Mouse (Mus musculus): ENCODE results near the gene Kif27. TPM values are rescaled to one million over a fixed set of nuclear protein-coding genes. Genes with fewer than 3 reads are reported as not detected.
A peak's percentile ranks its signal among the peaks of the same experiment; 100 is the strongest.

The Kif27 gene
- polyA plus RNA-seq, 1 experiment from 2014 or later = 1.4 TPM

DNA sequence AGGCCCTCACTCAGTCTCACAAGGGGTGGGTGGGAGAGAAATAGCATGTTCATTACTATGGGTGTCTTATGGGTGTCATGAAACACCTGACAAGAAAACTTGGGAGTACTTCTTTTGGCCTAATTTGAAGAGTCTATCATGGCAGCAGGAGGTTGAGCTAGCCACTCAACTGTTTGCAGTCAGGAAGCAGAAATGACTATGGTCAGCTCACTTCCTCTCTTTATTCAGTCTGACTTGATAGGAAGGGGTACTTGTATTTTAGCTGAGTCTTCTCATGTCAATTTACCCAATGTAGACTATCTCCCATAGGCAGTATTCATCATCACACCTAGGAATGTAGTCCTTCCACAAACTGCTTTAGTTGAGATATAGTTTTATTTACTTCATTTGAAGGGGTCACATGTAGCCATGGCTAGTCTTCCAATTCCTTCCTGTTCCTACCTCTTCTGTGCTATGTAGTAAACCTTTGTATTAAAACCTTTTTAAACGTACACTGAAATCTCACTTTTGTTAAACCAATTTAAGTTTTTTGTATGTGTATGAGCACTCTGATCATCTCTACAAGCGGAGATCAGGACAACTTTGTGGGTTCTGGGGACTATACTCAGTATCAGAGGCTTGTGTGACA, 30.5 kb upstream of the Kif27 start:
- no peak overlapping the region for H3K27ac ChIP-seq (ENCODE audit: low read length)
- no peak overlapping the region for H3K9ac ChIP-seq (replicated peaks; ENCODE audit: low read depth, low read length)
- H3K4me2 ChIP-seq (ENCODE audit: low read length) = no peak overlapping the region
- no peaks in the 10 kb centered on the region for H3K9me3 ChIP-seq (ENCODE audit: control insufficient read depth, low read length)
- peaks cover 16% of the 10 kb centered on the region for H3K36me3 ChIP-seq (ENCODE audit: control insufficient read depth, insufficient read depth)
- H3K27me3 ChIP-seq (replicated peaks; ENCODE audit: control insufficient read depth, insufficient read depth, low read length) = no peaks in the 10 kb centered on the region
- no peak overlapping the region for H3K4me3 ChIP-seq (replicated peaks; ENCODE audit: low read length)
- 73% methylated on average over 2 of the region's 2 CpGs for WGBS
- H3K4me1 ChIP-seq (replicated peaks; ENCODE audit: control insufficient read depth, insufficient read depth, low read length) = peaks cover 4% of the 10 kb centered on the region; the same call in 1 of the 2 replicates
- ATAC-seq = no peak

DNA sequence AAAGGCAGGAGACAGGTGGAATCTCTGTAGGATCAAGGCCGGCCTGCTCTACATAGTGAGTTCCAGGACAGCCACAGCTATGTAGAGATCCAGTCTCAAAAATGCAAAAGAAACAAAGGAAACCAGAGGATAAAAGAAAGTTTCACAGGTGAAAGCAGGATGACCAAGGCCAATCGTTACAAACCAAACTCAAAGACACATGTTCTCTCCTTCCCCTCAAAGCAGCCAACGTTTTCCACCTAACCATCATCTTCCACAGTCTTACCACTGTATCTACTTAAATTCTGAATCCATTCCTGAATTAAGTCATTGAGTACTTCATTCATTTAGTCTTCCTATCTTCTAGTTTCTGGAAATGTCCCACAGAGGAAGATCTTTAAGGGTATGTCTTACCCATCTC, 29.5 kb upstream of the Kif27 start:
- Histone ChIP-seq H3K9me3 (ENCODE audit: control insufficient read depth, low read length) (no peaks in the 10 kb centered on the region), H3K4me3 (replicated peaks; ENCODE audit: low read length) (no peak overlapping the region), H3K9ac (replicated peaks; ENCODE audit: low read depth, low read length) (no peak overlapping the region), H3K27ac (ENCODE audit: low read length) (no peak overlapping the region), H3K36me3 (ENCODE audit: control insufficient read depth, insufficient read depth) (peaks cover 11% of the 10 kb centered on the region), H3K27me3 (replicated peaks; ENCODE audit: control insufficient read depth, insufficient read depth, low read length) (no peaks in the 10 kb centered on the region), H3K4me1 (replicated peaks; ENCODE audit: control insufficient read depth, insufficient read depth, low read length) (peaks cover 9% of the 10 kb centered on the region; the same call in 1 of the 2 replicates), H3K4me2 (ENCODE audit: low read length) (no peak overlapping the region)
- peak; percentile 21; the same call in 1 of the 2 replicates for ATAC-seq
- WGBS = 57% methylated on average over 3 of the region's 3 CpGs

GRCm38 (mm10) chr13:58387948-58388347, 29.0 kb upstream of the Kif27 start:
- peak; percentile 65 for ATAC-seq
- H3K9me3 ChIP-seq (ENCODE audit: control insufficient read depth, low read length) = no peaks in the 10 kb centered on the region
- H3K36me3 ChIP-seq (ENCODE audit: control insufficient read depth, insufficient read depth) = peaks cover 8% of the 10 kb centered on the region

DNA sequence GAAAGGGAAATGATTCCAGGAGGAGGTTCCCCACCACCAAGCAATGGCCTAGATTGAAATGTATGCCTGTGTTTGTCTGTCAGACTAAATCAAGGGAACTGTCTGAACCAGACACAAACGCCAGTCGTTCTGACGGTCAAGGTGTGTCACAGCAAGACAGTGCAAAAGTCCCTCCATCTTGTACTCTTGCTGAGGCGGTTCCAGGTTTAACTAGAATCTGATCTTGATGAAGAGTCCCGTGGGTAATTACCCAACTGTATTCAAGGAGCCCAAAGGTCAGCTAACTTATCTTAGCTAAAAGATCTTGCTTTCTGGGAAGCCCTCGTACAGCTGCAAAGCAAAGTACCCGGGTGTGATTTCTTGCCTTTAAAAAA, 26.6 kb upstream of the Kif27 start:
- Histone ChIP-seq H3K4me2 (ENCODE audit: low read length) (peak overlapping the region; percentile 94), H3K9me3 (ENCODE audit: control insufficient read depth, low read length) (peaks cover 9% of the 10 kb centered on the region), H3K27ac (ENCODE audit: low read length) (no peak overlapping the region), H3K4me1 (replicated peaks; ENCODE audit: control insufficient read depth, insufficient read depth, low read length) (peaks cover 9% of the 10 kb centered on the region; the same call in 1 of the 2 replicates), H3K36me3 (ENCODE audit: control insufficient read depth, insufficient read depth) (peaks cover 15% of the 10 kb centered on the region), H3K4me3 (replicated peaks; ENCODE audit: low read length) (peak overlapping the region; percentile 82; the same call in 1 of the 2 replicates), H3K27me3 (replicated peaks; ENCODE audit: control insufficient read depth, insufficient read depth, low read length) (no peaks in the 10 kb centered on the region), H3K9ac (replicated peaks; ENCODE audit: low read depth, low read length) (peak overlapping the region; percentile 85; the same call in 1 of the 2 replicates)
- ATAC-seq = no peak
- 90% methylated on average over 7 of the region's 7 CpGs for WGBS

More at GRCm38 (mm10) chr13:58387948-58388347, 29.0 kb upstream of the Kif27 start:
- Histone ChIP-seq H3K4me1 (replicated peaks; ENCODE audit: control insufficient read depth, insufficient read depth, low read length) (peaks cover 9% of the 10 kb centered on the region; the same call in 1 of the 2 replicates), H3K9ac (replicated peaks; ENCODE audit: low read depth, low read length) (no peak overlapping the region), H3K27ac (ENCODE audit: low read length) (no peak overlapping the region), H3K4me3 (replicated peaks; ENCODE audit: low read length) (no peak overlapping the region), H3K27me3 (replicated peaks; ENCODE audit: control insufficient read depth, insufficient read depth, low read length) (no peaks in the 10 kb centered on the region), H3K4me2 (ENCODE audit: low read length) (no peak overlapping the region)
- WGBS = 10% methylated on average over 7 of the region's 7 CpGs

GRCm38 (mm10) chr13:58384779-58385546, 26.0 kb upstream of the Kif27 start, which contains the start of gene 2210016F16Rik:
Gene 2210016F16Rik, minus strand, starts transcription at chr13:58385225.
- Histone ChIP-seq H3K27ac (ENCODE audit: low read length) (peak within 1 kb of the TSS; percentile 14; the same call in 1 of the 2 replicates), H3K9ac (replicated peaks; ENCODE audit: low read depth, low read length) (peak within 1 kb of the TSS; percentile 85)
- 2% methylated on average over 80 of the region's 80 CpGs for WGBS

GRCm38 (mm10) chr13:58384371-58384770, 25.4 kb upstream of the Kif27 start:
- Histone ChIP-seq H3K4me3 (replicated peaks; ENCODE audit: low read length) (peak overlapping the region; percentile 82), H3K36me3 (ENCODE audit: control insufficient read depth, insufficient read depth) (peaks cover 18% of the 10 kb centered on the region), H3K27me3 (replicated peaks; ENCODE audit: control insufficient read depth, insufficient read depth, low read length) (no peaks in the 10 kb centered on the region), H3K9me3 (ENCODE audit: control insufficient read depth, low read length) (peaks cover 13% of the 10 kb centered on the region), H3K9ac (replicated peaks; ENCODE audit: low read depth, low read length) (peak overlapping the region; percentile 85), H3K4me2 (ENCODE audit: low read length) (peak overlapping the region; percentile 94), H3K4me1 (replicated peaks; ENCODE audit: control insufficient read depth, insufficient read depth, low read length) (peaks cover 9% of the 10 kb centered on the region; the same call in 1 of the 2 replicates), H3K27ac (ENCODE audit: low read length) (no peak overlapping the region)
- WGBS = 39% methylated on average over 11 of the region's 11 CpGs
- ATAC-seq = peak; percentile 41; the same call in 1 of the 2 replicates

More at GRCm38 (mm10) chr13:58384779-58385546, 26.0 kb upstream of the Kif27 start, which contains the start of gene 2210016F16Rik:
- H3K4me3 ChIP-seq (replicated peaks; ENCODE audit: low read length) = peak within 1 kb of the TSS; percentile 82
- H3K27me3 ChIP-seq (replicated peaks; ENCODE audit: control insufficient read depth, insufficient read depth, low read length) = no peaks in the 10 kb centered on the region
- peaks cover 13% of the 10 kb centered on the region for H3K9me3 ChIP-seq (ENCODE audit: control insufficient read depth, low read length)
- peak within 1 kb of the TSS; percentile 94 for H3K4me2 ChIP-seq (ENCODE audit: low read length)
- peak; percentile 67 for ATAC-seq
- peaks cover 9% of the 10 kb centered on the region; the same call in 1 of the 2 replicates for H3K4me1 ChIP-seq (replicated peaks; ENCODE audit: control insufficient read depth, insufficient read depth, low read length)
- H3K36me3 ChIP-seq (ENCODE audit: control insufficient read depth, insufficient read depth) = peaks cover 18% of the 10 kb centered on the region

DNA sequence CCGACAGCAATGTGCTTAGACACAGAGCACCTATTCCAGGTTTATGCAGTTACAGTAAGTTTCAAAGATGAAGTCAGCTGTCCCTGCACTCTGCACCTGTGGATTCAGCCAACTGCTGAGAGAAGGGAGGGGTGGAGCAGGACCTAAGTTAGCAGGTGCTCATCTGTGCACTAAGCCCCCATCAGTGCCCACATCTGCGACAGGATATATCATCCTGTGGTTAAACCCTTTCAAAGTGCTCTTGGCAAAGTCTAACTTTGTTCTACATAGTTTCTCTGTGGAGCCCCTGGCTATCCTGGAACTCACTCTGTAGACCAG, 14.2 kb upstream of the Kif27 start:
- 93% methylated on average over 2 of the region's 2 CpGs for WGBS
- no peak for ATAC-seq
- H3K4me2 ChIP-seq (ENCODE audit: low read length) = no peak overlapping the region
- no peaks in the 10 kb centered on the region for H3K36me3 ChIP-seq (ENCODE audit: control insufficient read depth, insufficient read depth)
- no peaks in the 10 kb centered on the region for H3K4me1 ChIP-seq (replicated peaks; ENCODE audit: control insufficient read depth, insufficient read depth, low read length)
- no peak overlapping the region for H3K27ac ChIP-seq (ENCODE audit: low read length)
- H3K4me3 ChIP-seq (replicated peaks; ENCODE audit: low read length) = no peak overlapping the region
- H3K9ac ChIP-seq (replicated peaks; ENCODE audit: low read depth, low read length) = no peak overlapping the region
- H3K27me3 ChIP-seq (replicated peaks; ENCODE audit: control insufficient read depth, insufficient read depth, low read length) = no peaks in the 10 kb centered on the region
- H3K9me3 ChIP-seq (ENCODE audit: control insufficient read depth, low read length) = no peaks in the 10 kb centered on the region

DNA sequence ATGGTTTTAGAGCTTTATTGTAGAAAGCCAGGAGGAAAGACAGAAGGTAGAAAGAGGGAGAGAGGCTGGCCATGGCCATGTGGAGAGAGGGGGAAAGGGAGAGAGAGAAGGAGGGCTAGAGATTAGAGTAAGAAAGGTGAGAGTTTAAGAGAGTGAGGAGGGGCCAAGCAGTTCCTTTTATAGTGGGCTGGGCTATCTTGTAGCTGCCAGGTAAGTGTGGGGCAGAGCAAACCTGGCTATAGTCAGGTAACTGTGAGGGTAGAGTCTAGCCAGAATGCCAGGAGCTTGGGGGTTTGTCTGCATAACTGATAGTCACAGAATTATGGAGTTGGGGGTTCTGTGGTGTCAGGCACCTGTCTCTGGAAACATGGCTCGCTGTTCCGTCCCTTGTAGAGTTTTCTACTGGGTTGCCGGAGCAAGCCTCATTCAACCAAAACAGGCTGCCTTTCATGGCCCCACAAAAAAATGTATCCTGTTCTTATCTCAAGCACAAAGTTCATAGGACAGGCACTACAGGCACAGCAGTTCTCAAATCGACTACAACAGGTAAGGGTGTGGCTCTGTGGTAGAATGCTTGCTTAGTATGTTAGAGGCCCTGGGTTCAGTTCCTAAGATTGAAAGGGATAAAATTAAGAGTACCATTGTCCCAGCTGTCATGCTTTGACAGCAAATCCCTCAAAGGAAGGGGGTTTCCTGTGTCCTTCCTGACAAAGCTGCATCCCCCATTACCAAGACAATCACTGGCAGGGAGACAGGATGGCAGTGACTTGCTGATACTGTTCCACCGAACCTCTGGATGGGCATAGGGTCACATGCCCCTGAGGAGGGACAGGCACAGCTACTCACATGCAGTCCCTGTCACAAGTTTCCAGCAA, 13.6 kb upstream of the Kif27 start:
- no peaks in the 10 kb centered on the region for H3K4me1 ChIP-seq (replicated peaks; ENCODE audit: control insufficient read depth, insufficient read depth, low read length)

DNA sequence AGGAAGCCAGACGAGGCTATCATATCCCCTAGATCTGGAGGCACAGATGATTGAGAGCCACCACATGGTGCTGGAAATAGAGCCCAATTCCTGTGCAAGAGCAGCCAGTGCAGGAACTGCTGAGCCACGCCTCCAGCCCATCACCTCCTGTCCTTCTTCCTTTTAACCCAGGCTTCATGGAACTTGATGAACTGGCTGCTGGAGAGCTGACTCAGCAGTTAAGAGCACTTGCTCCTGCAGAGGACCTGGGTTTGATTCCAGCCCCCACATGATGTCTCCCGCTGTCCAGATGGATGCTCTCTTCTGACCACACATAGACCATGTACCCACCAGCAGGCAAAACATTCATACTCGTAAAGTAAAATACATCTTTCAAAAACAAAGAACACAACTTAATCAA, 9.9 kb upstream of the Kif27 start:
- ATAC-seq = no peak
- Histone ChIP-seq H3K9ac (replicated peaks; ENCODE audit: low read depth, low read length) (no peak overlapping the region), H3K4me3 (replicated peaks; ENCODE audit: low read length) (no peak overlapping the region), H3K27ac (ENCODE audit: low read length) (no peak overlapping the region), H3K4me2 (ENCODE audit: low read length) (no peak overlapping the region), H3K27me3 (replicated peaks; ENCODE audit: control insufficient read depth, insufficient read depth, low read length) (no peaks in the 10 kb centered on the region), H3K9me3 (ENCODE audit: control insufficient read depth, low read length) (no peaks in the 10 kb centered on the region), H3K36me3 (ENCODE audit: control insufficient read depth, insufficient read depth) (no peaks in the 10 kb centered on the region), H3K4me1 (replicated peaks; ENCODE audit: control insufficient read depth, insufficient read depth, low read length) (no peaks in the 10 kb centered on the region)
- WGBS = 82% methylated on average over 4 of the region's 4 CpGs

More for the DNA sequence above, 13.6 kb upstream of the Kif27 start:
- Histone ChIP-seq H3K27ac (ENCODE audit: low read length) (no peak overlapping the region), H3K36me3 (ENCODE audit: control insufficient read depth, insufficient read depth) (no peaks in the 10 kb centered on the region), H3K4me3 (replicated peaks; ENCODE audit: low read length) (no peak overlapping the region), H3K9ac (replicated peaks; ENCODE audit: low read depth, low read length) (no peak overlapping the region), H3K9me3 (ENCODE audit: control insufficient read depth, low read length) (no peaks in the 10 kb centered on the region), H3K27me3 (replicated peaks; ENCODE audit: control insufficient read depth, insufficient read depth, low read length) (no peaks in the 10 kb centered on the region), H3K4me2 (ENCODE audit: low read length) (no peak overlapping the region)
- WGBS = 85% methylated on average over 5 of the region's 5 CpGs
- no peak for ATAC-seq

Data from forebrain, embryonic 16.5 days (tissue).